Comparison of ENCODE assay signal across 10 mouse cellular contexts in genomic region chrX:134163484-134163883, GRCm38 (mm10). TPM values are rescaled to one million over a fixed set of nuclear protein-coding genes. Genes with fewer than 3 reads are reported as not detected.
DNase-seq lines count a peak whose midpoint lies in the region; ATAC-seq lines count a peak whose summit lies in the region.
"Had no signal": no experiment of that assay in that cellular context is flagged by ENCODE, and none has a peak within 500 bp of the region (broad histone marks: within the 10 kb centered on the region; RNA-seq: fewer than 3 reads in every experiment).

No protein-coding gene starts in this region.

- peak overlapping the region; percentile 55; the same call in 1 of the 2 replicates for H3K4me2 ChIP-seq in neural tube, embryonic 13.5 days

- peak; percentile 88 for DNase-seq in heart, adult 11 months
- no peak for DNase-seq in heart, postnatal 14 days
- no peak for DNase-seq in neural tube, embryonic 10.5 days (ENCODE audit: extremely low spot score, low spot score)
- peak; percentile 28 for DNase-seq in naive thymus-derived CD4-positive, alpha-beta T cell, adult 2 months (ENCODE audit: low read depth)
- no peak for DNase-seq in adipocyte (ENCODE audit: low spot score)
- DNase-seq in urinary bladder, adult 2 months (ENCODE audit: low spot score): no peak

- H3K4me1 ChIP-seq in neural tube, embryonic 13.5 days (replicated peaks): no peaks in the 10 kb centered on the region

- no peaks in the 10 kb centered on the region for H3K36me3 ChIP-seq in neural tube, embryonic 13.5 days

- peaks cover 7% of the 10 kb centered on the region for H3K27me3 ChIP-seq in neural tube, embryonic 13.5 days

- no peaks in the 10 kb centered on the region for H3K9me3 ChIP-seq in neural tube, embryonic 13.5 days

- no peak overlapping the region for H3K27ac ChIP-seq in neural tube, embryonic 13.5 days (replicated peaks)

- intact Hi-C loops in heart, postnatal 14 days (cut with DNase I): no loop called here

- H3K4me3 ChIP-seq in neural tube, embryonic 13.5 days: no peak overlapping the region
- H3K4me3 ChIP-seq: megakaryocyte, embryonic 14.5 days had no signal

- WGBS in neural tube, embryonic 13.5 days: 50% methylated on average over 4 of the region's 4 CpGs

- no peak for ATAC-seq in neural tube, embryonic 13.5 days (ENCODE audit: low read depth)
- peak; percentile 86 for ATAC-seq in granulocyte monocyte progenitor cell, adult 5-6 weeks (replicated peaks; ENCODE audit: poor library complexity, severe bottlenecking)

- H3K9ac ChIP-seq in neural tube, embryonic 13.5 days: no peak overlapping the region

RNA-seq across cellular contexts. Expression of gene Xkrx, which starts 1.6 kb away (rescaled TPM):
- 1 to 10 TPM; 1.1 TPM for total RNA-seq in heart, postnatal 14 days (2021)
- 0.46 and 0.52 TPM in 2 replicates for polyA plus RNA-seq in neural tube, embryonic 13.5 days (2015; fragmentation: Nextera tagmentation; extraction: Ambion mirVana)
- total RNA-seq in granulocyte monocyte progenitor cell, adult 5-6 weeks (2014; fragmentation: Nextera tagmentation): 0.38 TPM in 1 of 2 replicates, not detected in the other
- total RNA-seq in granulocyte monocyte progenitor cell, adult 5-6 weeks (2017): not detected in 2 replicates
- polyA plus RNA-seq in urinary bladder, adult 2 months (2012; rRNA removed): 3.4 and 3.8 TPM in 2 replicates

RNA-seq across cellular contexts. Expression of gene Arl13a, which starts 23.8 kb away (rescaled TPM):
- not detected for total RNA-seq in heart, postnatal 14 days (2021)
- polyA plus RNA-seq in neural tube, embryonic 13.5 days (2015; fragmentation: Nextera tagmentation; extraction: Ambion mirVana): not detected in 2 replicates
- not detected in 2 replicates for total RNA-seq in granulocyte monocyte progenitor cell, adult 5-6 weeks (2014; fragmentation: Nextera tagmentation)
- not detected in 2 replicates for total RNA-seq in granulocyte monocyte progenitor cell, adult 5-6 weeks (2017)
- polyA plus RNA-seq in urinary bladder, adult 2 months (2012; rRNA removed): not detected in 2 replicates
- total RNA-seq: left cerebral cortex, postnatal 25 days had no signal

RNA-seq across cellular contexts. Expression of gene Nox1, which starts 58.3 kb away (rescaled TPM):
- not detected for total RNA-seq in heart, postnatal 14 days (2021)
- polyA plus RNA-seq in neural tube, embryonic 13.5 days (2015; fragmentation: Nextera tagmentation; extraction: Ambion mirVana): 0.18 TPM in 1 of 2 replicates, not detected in the other
- total RNA-seq in granulocyte monocyte progenitor cell, adult 5-6 weeks (2014; fragmentation: Nextera tagmentation): 1.6 TPM in 1 of 2 replicates, not detected in the other
- 0.13 TPM in 1 of 2 replicates, not detected in the other for total RNA-seq in granulocyte monocyte progenitor cell, adult 5-6 weeks (2017)
- polyA plus RNA-seq in urinary bladder, adult 2 months (2012; rRNA removed): 0.07 and 0.08 TPM in 2 replicates

Comparison
In these comparisons a context has a peak if more than half of its experiments do, and no peak if none do; other contexts are left out.
1. DNase-seq: peak in heart, adult 11 months (single experiment) and naive thymus-derived CD4-positive, alpha-beta T cell, adult 2 months (single experiment); none in heart, postnatal 14 days (0 of 2), neural tube, embryonic 10.5 days (single experiment), adipocyte (single experiment) and urinary bladder, adult 2 months (single experiment).